Mouse (Mus musculus): Measurements from ENCODE around the gene Emilin2.

GRCm38 (mm10) chr17:71242666-71243065, 69.1 kb downstream of the Emilin2 start:
- TF ChIP-seq CTCF (IDR thresholded peaks at IDR 0.05; ENCODE audit: low read depth) = no peak
- no peak for TF ChIP-seq EP300 (IDR thresholded peaks at IDR 0.05; ENCODE audit: low read depth)
